Mouse (Mus musculus): ENCODE measurements around the gene Anapc11.
"Not testable (repeated sequence)": the region's sequence is repeated elsewhere in the genome, so short reads cannot be mapped to it uniquely, and the experiment has no call there.

The Anapc11 gene

GRCm38 (mm10) chr11:120598283-120598989 is at the start of gene Anapc11, which contains the start of gene Alyref:
Gene Anapc11, plus strand, starts transcription at chr11:120598421.
Gene Alyref, minus strand, starts transcription at chr11:120598365.
- peak; percentile 97 for DNase-seq

GRCm38 (mm10) chr11:120548786-120549167 is 49.4 kb upstream of the Anapc11 start:
- DNase-seq = no peak

GRCm38 (mm10) chr11:120549168-120549945 is 48.9 kb upstream of the Anapc11 start, which contains the start of gene Mcrip1:
Gene Mcrip1, minus strand, starts transcription at chr11:120549727.
- DNase-seq = peak; percentile 97

GRCm38 (mm10) chr11:120549986-120550809 is 48.0 kb upstream of the Anapc11 start:
- DNase-seq = peak; percentile 33

- DNase-seq = no peak
Observed at GRCm38 (mm10) chr11:120550810-120551440, 47.3 kb upstream of the Anapc11 start, which contains the start of gene Ppp1r27. Gene Ppp1r27, minus strand, starts transcription at chr11:120551132.

GRCm38 (mm10) chr11:120552736-120553135 is 45.5 kb upstream of the Anapc11 start:
- no peak for DNase-seq

- no peak for DNase-seq
Observed at GRCm38 (mm10) chr11:120554834-120555233, 43.4 kb upstream of the Anapc11 start.

- DNase-seq = no peak
Observed at GRCm38 (mm10) chr11:120555260-120555659, 43.0 kb upstream of the Anapc11 start.

GRCm38 (mm10) chr11:120558843-120559242 is 39.4 kb upstream of the Anapc11 start:
- not testable (repeated sequence) for DNase-seq

GRCm38 (mm10) chr11:120560952-120561728 is 37.1 kb upstream of the Anapc11 start:
- no peak for DNase-seq

GRCm38 (mm10) chr11:120562949-120563348 is 35.3 kb upstream of the Anapc11 start:
- no peak for DNase-seq

- DNase-seq = no peak
Observed at GRCm38 (mm10) chr11:120565114-120565513, 33.1 kb upstream of the Anapc11 start.

- no peak for DNase-seq
Observed at GRCm38 (mm10) chr11:120568324-120568723, 29.9 kb upstream of the Anapc11 start.

- no peak for DNase-seq
Observed at GRCm38 (mm10) chr11:120571122-120571521, 27.1 kb upstream of the Anapc11 start.

GRCm38 (mm10) chr11:120571754-120572416 is 26.3 kb upstream of the Anapc11 start:
- DNase-seq = no peak

- DNase-seq = no peak
Observed at GRCm38 (mm10) chr11:120572417-120572751, 25.8 kb upstream of the Anapc11 start.

- DNase-seq = peak; percentile 99
Observed at GRCm38 (mm10) chr11:120572752-120573584, 25.3 kb upstream of the Anapc11 start, which contains the start of gene P4hb. Gene P4hb, minus strand, starts transcription at chr11:120573253.

GRCm38 (mm10) chr11:120573585-120574277 is 24.5 kb upstream of the Anapc11 start:
- DNase-seq = peak; percentile 28

GRCm38 (mm10) chr11:120574278-120574600 is 24.0 kb upstream of the Anapc11 start:
- no peak for DNase-seq

GRCm38 (mm10) chr11:120575046-120575445 is 23.2 kb upstream of the Anapc11 start:
- no peak for DNase-seq
